Mouse (Mus musculus): Measurements from ENCODE around the gene Hoxd3. TPM values are rescaled to one million over a fixed set of nuclear protein-coding genes. Genes with fewer than 3 reads are reported as not detected.

The Hoxd3 gene
- polyA plus RNA-seq, 1 experiment from 2014 or later: 82.5 TPM

DNA sequence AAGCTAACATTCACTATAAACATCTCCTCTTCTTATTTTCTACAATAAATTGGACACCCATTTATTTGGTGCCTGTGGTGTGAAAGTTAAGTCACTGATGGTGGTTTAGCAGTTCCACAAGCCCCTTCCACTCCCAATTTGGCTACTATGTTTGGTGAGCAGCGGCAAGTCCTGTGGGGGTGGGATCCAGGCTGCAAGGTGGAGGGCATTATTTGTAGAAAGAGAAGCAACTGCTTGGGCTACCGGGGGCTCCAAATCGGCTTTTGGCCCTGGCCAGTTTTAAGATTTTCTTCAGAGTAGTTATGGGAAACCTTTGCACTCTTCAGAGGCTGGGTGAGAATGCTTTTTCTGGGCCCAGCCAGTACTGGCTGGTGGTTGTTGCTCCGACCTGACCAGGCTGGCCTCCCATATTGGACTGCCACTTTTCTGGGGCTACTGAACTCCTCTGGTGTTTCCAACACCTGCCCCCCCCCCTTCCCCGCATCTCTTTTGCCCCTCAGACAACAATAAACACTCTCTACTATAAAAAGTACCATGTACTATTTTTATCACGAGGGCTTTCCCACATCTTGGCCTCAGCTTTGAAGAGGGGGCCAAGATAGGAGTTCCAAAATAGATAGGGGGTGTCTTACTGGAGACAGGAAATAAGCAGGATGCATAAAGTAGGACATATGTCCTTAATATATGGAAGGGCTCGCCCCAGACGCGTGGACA lies 20.2 kb downstream of the Hoxd3 start:
- peak overlapping the region; percentile 99 for H3K27ac ChIP-seq

DNA sequence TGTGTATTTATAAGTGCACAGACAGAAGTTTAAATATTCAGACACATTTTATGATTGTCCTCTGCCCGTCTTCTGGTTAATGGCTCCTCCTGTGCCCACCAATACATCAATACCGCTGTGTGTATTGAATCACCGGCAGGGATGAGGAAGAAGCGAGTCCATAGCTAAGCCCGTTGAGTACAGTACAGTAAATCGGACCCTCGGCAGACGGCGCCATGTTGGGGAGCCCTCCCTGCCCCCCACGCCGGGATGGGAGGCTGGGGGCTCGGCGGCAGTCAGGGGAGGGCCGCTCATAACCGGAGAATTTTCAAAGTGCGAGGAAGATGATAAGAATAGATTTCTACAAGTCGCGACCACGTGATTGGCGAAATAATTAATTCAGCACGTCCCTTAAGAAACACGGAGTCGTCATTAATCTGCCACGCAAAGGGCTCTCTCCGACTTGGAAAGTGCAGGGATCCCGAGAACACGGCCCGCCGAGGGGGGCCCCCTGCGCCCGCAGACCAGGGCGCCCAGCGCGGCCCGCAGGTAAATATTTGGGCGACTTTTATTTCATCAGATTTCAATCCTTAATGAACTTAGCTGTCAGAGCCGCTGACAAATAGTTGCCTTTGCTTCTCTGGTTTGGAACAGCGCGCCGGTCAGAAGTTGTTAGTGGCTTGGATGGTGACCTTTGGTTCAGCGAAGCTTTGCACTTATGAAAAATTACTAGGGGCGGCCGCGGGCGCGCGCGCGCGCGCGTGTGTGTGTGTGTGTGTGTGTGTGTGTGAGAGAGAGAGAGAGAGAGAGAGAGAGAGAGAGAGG lies 21.0 kb downstream of the Hoxd3 start:
- under 1% methylated on average over 52 of the region's 52 CpGs for WGBS
- H3K4me1 ChIP-seq (replicated peaks): peaks cover 30% of the 10 kb centered on the region
- no peak for ATAC-seq (ENCODE audit: low FRiP score)
- H3K4me3 ChIP-seq: peak overlapping the region; percentile 51
- H3K36me3 ChIP-seq: no peaks in the 10 kb centered on the region
- H3K9me3 ChIP-seq: no peaks in the 10 kb centered on the region
- H3K27me3 ChIP-seq: peaks cover 77% of the 10 kb centered on the region
- H3K4me2 ChIP-seq: peak overlapping the region; percentile 83
- H3K27ac ChIP-seq: peak overlapping the region; percentile 99
- peak overlapping the region; percentile 96 for H3K9ac ChIP-seq

More for the DNA sequence above, 20.2 kb downstream of the Hoxd3 start:
- H3K36me3 ChIP-seq: no peaks in the 10 kb centered on the region
- H3K4me1 ChIP-seq (replicated peaks): peaks cover 37% of the 10 kb centered on the region
- H3K9me3 ChIP-seq: no peaks in the 10 kb centered on the region
- H3K9ac ChIP-seq: peak overlapping the region; percentile 96
- 2% methylated on average over 9 of the region's 9 CpGs for WGBS
- no peak for ATAC-seq (ENCODE audit: low FRiP score)
- H3K4me3 ChIP-seq: peak overlapping the region; percentile 51
- peaks cover 78% of the 10 kb centered on the region for H3K27me3 ChIP-seq
- H3K4me2 ChIP-seq: peak overlapping the region; percentile 83

DNA sequence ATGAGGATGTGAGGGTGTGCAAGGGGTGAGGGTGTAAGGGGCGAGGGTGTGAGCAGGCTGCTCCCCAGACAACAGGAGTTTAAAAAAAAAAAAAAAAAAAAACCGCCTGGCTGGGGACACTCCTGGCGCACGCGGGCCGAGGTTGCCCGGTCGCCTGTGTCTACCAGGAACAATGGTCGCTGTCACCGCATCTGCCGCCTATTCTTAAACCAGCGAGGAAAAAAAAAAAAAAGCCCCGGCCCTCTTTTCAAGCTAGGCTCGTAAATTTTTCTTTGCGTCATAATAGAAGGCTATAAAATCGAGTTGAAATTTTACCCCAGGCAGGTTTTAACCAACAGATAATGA lies 21.6 kb downstream of the Hoxd3 start:
- no peak for ATAC-seq (ENCODE audit: low FRiP score)
- Histone ChIP-seq H3K4me2 (peak overlapping the region; percentile 83), H3K36me3 (no peaks in the 10 kb centered on the region), H3K9ac (peak overlapping the region; percentile 96), H3K4me3 (peak overlapping the region; percentile 51), H3K27me3 (peaks cover 77% of the 10 kb centered on the region), H3K9me3 (no peaks in the 10 kb centered on the region), H3K4me1 (replicated peaks) (peaks cover 27% of the 10 kb centered on the region), H3K27ac (peak overlapping the region; percentile 99)
- 0% methylated on average over 16 of the region's 16 CpGs for WGBS

DNA sequence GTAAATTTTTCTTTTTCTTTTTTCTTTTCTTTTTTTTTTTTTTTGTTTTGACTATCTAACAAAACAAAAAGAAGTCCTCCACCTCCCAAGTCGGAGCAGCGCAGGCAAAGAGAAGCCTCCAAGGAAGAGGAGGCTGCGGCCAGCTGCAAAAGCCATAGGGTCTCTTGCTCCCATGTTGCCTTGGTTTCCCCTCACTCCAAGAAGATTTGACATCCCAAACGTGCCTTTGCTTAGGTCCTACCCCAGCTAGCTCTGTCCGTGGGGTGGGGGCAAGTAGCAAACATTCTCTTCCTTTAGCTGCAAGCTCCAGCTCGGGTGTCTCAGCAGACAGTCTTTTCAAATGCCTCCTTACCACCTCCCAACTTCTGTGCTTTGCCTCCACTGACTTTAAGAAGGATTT lies 22.0 kb downstream of the Hoxd3 start:
- Histone ChIP-seq H3K9ac (peak overlapping the region; percentile 96), H3K4me3 (peak overlapping the region; percentile 51)

DNA sequence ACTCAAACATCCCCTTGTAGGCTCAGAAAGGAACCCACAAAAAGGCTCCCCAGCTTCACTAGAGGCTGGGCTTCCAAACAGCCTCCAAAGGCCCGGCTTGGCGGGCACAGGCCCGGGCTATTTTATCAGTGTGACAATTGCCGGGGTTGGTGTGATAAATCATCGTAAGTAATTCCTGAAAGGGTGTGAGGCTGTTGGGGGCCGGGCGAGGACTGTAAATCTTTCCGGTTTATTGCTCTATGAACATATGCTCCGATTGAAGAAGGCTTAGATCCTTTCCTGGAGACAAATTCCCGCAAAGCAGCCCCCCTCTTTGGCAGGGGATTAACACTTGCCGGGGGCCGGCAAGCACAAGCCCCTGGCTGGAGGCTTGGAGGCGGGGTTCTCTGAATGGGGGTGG lies 22.7 kb downstream of the Hoxd3 start:
- 1% methylated on average over 13 of the region's 13 CpGs for WGBS
- H3K4me2 ChIP-seq: peak overlapping the region; percentile 83
- peak overlapping the region; percentile 51 for H3K4me3 ChIP-seq
- H3K9ac ChIP-seq: peak overlapping the region; percentile 96
- ATAC-seq (ENCODE audit: low FRiP score): no peak
- H3K9me3 ChIP-seq: no peaks in the 10 kb centered on the region
- peaks cover 24% of the 10 kb centered on the region for H3K4me1 ChIP-seq (replicated peaks)
- peak overlapping the region; percentile 99 for H3K27ac ChIP-seq
- no peaks in the 10 kb centered on the region for H3K36me3 ChIP-seq
- H3K27me3 ChIP-seq: peaks cover 77% of the 10 kb centered on the region

More for the DNA sequence above, 22.0 kb downstream of the Hoxd3 start:
- peak overlapping the region; percentile 83 for H3K4me2 ChIP-seq
- peaks cover 77% of the 10 kb centered on the region for H3K27me3 ChIP-seq
- ATAC-seq (ENCODE audit: low FRiP score): no peak
- no peaks in the 10 kb centered on the region for H3K9me3 ChIP-seq
- H3K27ac ChIP-seq: peak overlapping the region; percentile 99
- no peaks in the 10 kb centered on the region for H3K36me3 ChIP-seq
- 0% methylated on average over 6 of the region's 6 CpGs for WGBS
- peaks cover 24% of the 10 kb centered on the region for H3K4me1 ChIP-seq (replicated peaks)

DNA sequence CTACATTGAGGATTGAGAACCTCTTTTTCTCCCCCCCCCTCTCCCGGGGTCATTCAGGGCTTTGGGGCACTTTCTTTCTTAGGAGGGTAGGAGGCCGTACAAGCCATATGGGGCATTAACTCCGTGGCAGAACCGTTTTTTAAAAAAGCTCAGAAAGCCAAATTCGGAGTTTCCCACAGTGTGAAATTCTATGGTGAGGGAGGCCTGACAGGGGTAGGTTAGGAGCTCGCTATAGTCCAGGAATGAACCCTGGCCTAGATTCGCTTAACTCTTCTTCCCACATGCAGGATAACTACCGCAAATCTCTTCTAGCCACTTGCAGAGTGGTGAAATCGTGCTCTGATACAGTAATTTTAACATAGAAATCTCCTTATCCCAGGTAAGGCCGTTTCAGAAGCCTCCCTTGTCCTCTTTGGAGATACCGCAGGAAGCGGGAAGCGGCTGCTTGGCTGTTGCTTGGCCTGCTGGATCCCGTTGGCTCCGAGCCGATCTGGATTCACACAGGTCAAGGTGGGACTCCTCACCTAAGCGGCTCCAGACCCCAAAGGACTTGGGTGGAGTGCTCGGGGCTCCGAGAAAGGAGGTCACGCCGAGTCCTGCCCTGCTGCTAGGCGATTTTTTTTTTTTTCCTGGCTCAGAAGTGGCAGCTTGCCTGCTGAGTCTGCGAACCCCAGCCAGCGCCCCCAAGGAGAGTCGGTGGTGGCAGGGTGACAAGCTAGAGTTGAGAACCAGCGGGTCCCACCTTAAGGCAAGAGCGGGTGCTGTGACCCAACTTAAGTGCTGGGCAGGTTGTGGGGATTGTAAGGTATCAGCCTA lies 23.5 kb downstream of the Hoxd3 start:
- WGBS: 2% methylated on average over 27 of the region's 27 CpGs
- H3K9me3 ChIP-seq: no peaks in the 10 kb centered on the region
- peaks cover 31% of the 10 kb centered on the region for H3K4me1 ChIP-seq (replicated peaks)
- H3K36me3 ChIP-seq: 0 out of 2 replicates have a peak, but pooled peaks cover 2% of the 10 kb centered on the region
- H3K4me3 ChIP-seq: peak overlapping the region; percentile 51
- H3K27ac ChIP-seq: peak overlapping the region; percentile 99
- ATAC-seq (ENCODE audit: low FRiP score): no peak
- H3K27me3 ChIP-seq: peaks cover 79% of the 10 kb centered on the region
- H3K4me2 ChIP-seq: peak overlapping the region; percentile 83
- H3K9ac ChIP-seq: peak overlapping the region; percentile 96

DNA sequence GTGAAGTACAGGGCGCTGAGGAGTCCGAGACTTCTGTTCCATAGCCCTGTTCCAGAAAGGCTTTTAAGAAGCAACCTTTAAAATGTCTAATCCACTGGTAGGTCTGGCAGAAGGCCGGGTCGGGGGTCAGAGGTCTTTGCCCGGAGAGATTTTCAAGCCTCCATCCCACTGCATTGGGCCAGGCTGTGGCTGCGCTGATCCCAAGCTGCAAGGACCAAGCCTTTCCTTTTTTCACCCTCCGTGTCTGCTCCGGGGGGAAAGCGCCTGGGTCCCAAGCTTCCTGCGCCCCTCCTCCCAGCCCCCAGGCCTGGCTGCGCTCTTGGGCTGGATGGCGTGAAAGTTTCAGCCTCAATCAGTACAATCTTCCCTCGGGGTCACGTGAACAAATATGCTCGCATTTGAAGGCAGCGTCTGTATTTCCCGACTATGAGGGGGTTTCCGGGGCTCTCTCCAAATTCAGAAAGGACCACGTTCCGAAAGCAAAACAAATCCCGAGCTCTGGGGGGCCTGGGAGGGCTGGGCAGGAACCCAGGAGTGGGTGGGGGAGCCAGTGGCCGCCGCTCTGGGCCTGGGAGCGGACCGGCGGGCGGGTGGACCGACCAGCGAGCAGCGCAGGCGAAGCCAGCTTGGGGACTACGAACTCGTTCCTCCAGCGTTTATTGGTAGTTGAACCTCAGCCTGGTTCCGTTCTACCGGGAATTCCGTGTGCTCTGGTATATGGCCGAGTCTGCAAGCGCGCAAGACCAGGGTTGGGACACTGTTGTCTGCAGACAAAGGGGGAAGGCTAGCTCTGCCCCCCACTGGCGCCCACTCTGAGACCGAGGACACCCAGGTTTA lies 24.3 kb downstream of the Hoxd3 start:
- peak overlapping the region; percentile 51 for H3K4me3 ChIP-seq
- peaks cover 78% of the 10 kb centered on the region for H3K27me3 ChIP-seq
- WGBS: under 1% methylated on average over 42 of the region's 42 CpGs
- peak overlapping the region; percentile 99 for H3K27ac ChIP-seq
- ATAC-seq (ENCODE audit: low FRiP score): peak; percentile 22; the same call in 1 of the 2 replicates
- peak overlapping the region; percentile 96 for H3K9ac ChIP-seq
- no peaks in the 10 kb centered on the region for H3K9me3 ChIP-seq
- H3K36me3 ChIP-seq: 0 out of 2 replicates have a peak, but pooled peaks cover 3% of the 10 kb centered on the region
- H3K4me1 ChIP-seq (replicated peaks): peaks cover 35% of the 10 kb centered on the region
- peak overlapping the region; percentile 83 for H3K4me2 ChIP-seq

DNA sequence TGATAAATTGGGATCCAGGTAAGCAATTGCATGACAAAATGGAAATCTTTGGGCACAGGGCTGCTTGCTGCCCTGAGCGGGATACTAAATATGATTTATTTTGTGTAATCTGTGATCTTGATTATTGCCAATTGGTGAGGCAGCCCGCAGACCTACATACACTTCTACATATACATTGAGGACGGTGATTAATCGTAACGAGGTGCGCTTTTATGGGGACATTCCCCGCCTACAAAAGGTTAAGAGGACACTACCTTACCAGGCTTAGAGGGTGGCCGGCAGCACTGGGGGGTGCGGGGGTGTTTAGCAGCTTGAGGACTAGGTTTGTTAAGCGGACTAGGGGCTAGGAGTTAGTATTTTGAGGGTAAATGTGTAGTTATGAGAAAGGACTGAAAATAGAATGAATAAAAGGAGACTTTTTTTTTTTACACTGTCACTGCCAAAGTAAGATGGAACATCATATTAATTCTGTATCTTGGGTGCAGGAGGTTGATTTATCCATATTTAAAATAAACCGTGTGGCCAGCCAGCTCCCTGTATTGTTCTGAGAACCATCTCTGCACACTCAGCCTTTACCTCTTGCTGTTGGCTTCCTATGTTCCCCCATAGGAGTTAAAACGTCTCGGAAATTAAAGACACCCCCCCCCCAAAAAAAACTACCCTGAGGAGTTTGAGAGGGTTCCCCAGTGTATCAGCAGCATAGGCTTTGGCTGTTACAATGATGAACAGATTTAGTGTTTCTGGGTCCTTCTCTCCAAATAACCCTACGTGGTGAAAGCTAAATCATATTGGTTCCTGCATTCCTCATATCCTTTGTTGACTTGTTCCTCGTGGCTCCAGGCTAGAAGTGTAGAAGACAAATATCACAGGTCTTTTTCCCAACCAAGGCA lies 25.2 kb downstream of the Hoxd3 start:
- peak overlapping the region; percentile 99 for H3K27ac ChIP-seq
- ATAC-seq (ENCODE audit: low FRiP score): no peak
- peaks cover 78% of the 10 kb centered on the region for H3K27me3 ChIP-seq
- no peaks in the 10 kb centered on the region for H3K9me3 ChIP-seq
- peak overlapping the region; percentile 96 for H3K9ac ChIP-seq
- 2% methylated on average over 15 of the region's 15 CpGs for WGBS
- H3K36me3 ChIP-seq: 0 out of 2 replicates have a peak, but pooled peaks cover 3% of the 10 kb centered on the region
- H3K4me1 ChIP-seq (replicated peaks): peaks cover 39% of the 10 kb centered on the region
- H3K4me2 ChIP-seq: peak overlapping the region; percentile 83
- peak overlapping the region; percentile 51 for H3K4me3 ChIP-seq

DNA sequence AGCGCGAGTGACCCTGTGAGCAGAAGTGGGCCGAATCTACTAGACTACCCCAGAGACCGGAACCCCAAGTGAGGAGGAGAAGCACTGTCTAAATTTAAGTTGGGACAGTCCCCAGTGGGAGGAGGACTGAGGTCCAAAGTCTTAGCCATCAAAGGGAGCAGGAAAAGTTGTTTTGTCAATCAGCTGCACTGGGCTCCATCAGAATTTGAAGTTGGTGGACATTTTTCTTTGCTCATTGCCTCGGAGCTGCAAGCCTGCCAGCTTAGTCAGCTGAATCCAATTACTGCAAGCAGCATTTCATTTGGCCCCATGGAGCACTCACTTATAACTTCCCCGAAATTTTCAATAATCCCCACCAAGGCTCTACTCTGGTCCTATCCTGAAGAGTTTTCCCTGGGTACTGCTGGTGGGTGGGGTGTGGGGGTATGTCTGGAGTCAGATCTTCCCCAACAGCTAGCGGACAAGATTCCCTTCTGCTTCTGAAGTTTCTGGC lies 25.9 kb downstream of the Hoxd3 start:
- peaks cover 37% of the 10 kb centered on the region for H3K4me1 ChIP-seq (replicated peaks)
- H3K36me3 ChIP-seq: 0 out of 2 replicates have a peak, but pooled peaks cover 3% of the 10 kb centered on the region
- H3K4me2 ChIP-seq: peak overlapping the region; percentile 83
- H3K4me3 ChIP-seq: peak overlapping the region; percentile 51
- no peak for ATAC-seq (ENCODE audit: low FRiP score)
- no peaks in the 10 kb centered on the region for H3K9me3 ChIP-seq
- 4% methylated on average over 7 of the region's 7 CpGs for WGBS
- H3K9ac ChIP-seq: peak overlapping the region; percentile 96
- peaks cover 77% of the 10 kb centered on the region for H3K27me3 ChIP-seq
- peak overlapping the region; percentile 99 for H3K27ac ChIP-seq

DNA sequence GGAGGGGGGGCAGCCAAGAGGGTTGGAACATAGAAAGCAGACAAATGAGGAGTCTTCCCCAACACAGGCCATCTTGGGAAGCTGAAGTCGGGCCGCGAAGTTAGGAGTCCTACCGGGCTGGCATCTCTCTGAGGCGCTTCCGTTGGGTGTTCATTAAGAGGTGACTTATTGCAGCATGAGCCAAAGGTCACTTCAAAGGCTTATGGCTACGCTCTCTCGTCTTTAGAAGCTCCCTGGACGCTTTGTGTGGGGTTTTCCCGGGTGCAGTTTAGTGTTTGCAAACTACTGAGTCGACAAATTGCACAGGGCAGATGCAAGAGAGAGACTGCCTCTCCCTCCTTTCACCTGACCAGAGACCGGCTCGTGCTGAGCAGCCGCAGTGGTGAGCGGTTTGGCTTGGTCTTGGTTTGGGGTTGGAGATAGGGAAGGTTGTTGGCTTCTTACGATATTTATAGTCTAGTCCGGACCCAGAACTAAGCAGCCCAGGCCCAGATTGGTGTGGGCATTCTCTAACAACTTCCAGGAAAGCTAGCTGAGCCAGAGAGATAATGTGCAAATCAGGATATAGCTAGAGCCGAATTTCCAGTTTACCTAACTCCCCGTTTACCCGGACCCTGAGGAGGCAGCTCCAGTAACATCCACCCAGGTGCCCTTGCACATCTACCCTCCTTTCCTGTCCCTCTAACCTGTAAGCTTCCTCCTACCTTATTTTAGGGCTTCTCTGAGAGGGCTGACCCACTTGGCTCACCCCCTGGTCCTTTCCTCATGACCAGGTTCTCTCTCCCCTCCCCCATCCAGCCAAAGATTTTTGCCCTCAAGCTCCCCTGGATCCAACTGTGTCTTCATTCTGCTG lies 27.1 kb downstream of the Hoxd3 start:
- peaks cover 86% of the 10 kb centered on the region for H3K27me3 ChIP-seq
- H3K9me3 ChIP-seq: no peaks in the 10 kb centered on the region
- H3K4me3 ChIP-seq: peak overlapping the region; percentile 51
- under 1% methylated on average over 20 of the region's 20 CpGs for WGBS
- H3K4me2 ChIP-seq: peak overlapping the region; percentile 83
- H3K4me1 ChIP-seq (replicated peaks): peaks cover 37% of the 10 kb centered on the region
- H3K27ac ChIP-seq: peak overlapping the region; percentile 99
- 0 out of 2 replicates have a peak, but pooled peaks cover 4% of the 10 kb centered on the region for H3K36me3 ChIP-seq
- peak overlapping the region; percentile 96 for H3K9ac ChIP-seq
- no peak for ATAC-seq (ENCODE audit: low FRiP score)
